Mouse (Mus musculus): Measurements from ENCODE around the gene Prrt1. TPM values are rescaled to one million over a fixed set of nuclear protein-coding genes. Genes with fewer than 3 reads are reported as not detected.

Gene Prrt1
- total RNA-seq, 1 experiment from 2014 or later = not detected

- ATAC-seq (replicated peaks in 1 of 2; ENCODE audit: insufficient read depth in 1 of 2, low FRiP score in 2 of 2, low TSS enrichment in 1 of 2, low read depth in 1 of 2, poor library complexity in 2 of 2, severe bottlenecking in 2 of 2) = no peak
Measured at GRCm38 (mm10) chr17:34673139-34673538, 43.8 kb downstream of the Prrt1 start.

GRCm38 (mm10) chr17:34674524-34675204 is 45.3 kb downstream of the Prrt1 start:
- ATAC-seq (replicated peaks in 1 of 2; ENCODE audit: insufficient read depth in 1 of 2, low FRiP score in 2 of 2, low TSS enrichment in 1 of 2, low read depth in 1 of 2, poor library complexity in 2 of 2, severe bottlenecking in 2 of 2) = no peak

- ATAC-seq (replicated peaks in 1 of 2; ENCODE audit: insufficient read depth in 1 of 2, low FRiP score in 2 of 2, low TSS enrichment in 1 of 2, low read depth in 1 of 2, poor library complexity in 2 of 2, severe bottlenecking in 2 of 2) = no peak
Measured at GRCm38 (mm10) chr17:34675205-34676092, 46.1 kb downstream of the Prrt1 start.

- no peak for ATAC-seq (replicated peaks in 1 of 2; ENCODE audit: insufficient read depth in 1 of 2, low FRiP score in 2 of 2, low TSS enrichment in 1 of 2, low read depth in 1 of 2, poor library complexity in 2 of 2, severe bottlenecking in 2 of 2)
Measured at GRCm38 (mm10) chr17:34676093-34676460, 46.7 kb downstream of the Prrt1 start.

GRCm38 (mm10) chr17:34676671-34677070 is 47.3 kb downstream of the Prrt1 start:
- ATAC-seq (replicated peaks in 1 of 2; ENCODE audit: insufficient read depth in 1 of 2, low FRiP score in 2 of 2, low TSS enrichment in 1 of 2, low read depth in 1 of 2, poor library complexity in 2 of 2, severe bottlenecking in 2 of 2) = no peak

GRCm38 (mm10) chr17:34680191-34680590 is 50.9 kb downstream of the Prrt1 start:
- ATAC-seq (replicated peaks in 1 of 2; ENCODE audit: insufficient read depth in 1 of 2, low FRiP score in 2 of 2, low TSS enrichment in 1 of 2, low read depth in 1 of 2, poor library complexity in 2 of 2, severe bottlenecking in 2 of 2) = no peak

- no peak for ATAC-seq (replicated peaks in 1 of 2; ENCODE audit: insufficient read depth in 1 of 2, low FRiP score in 2 of 2, low TSS enrichment in 1 of 2, low read depth in 1 of 2, poor library complexity in 2 of 2, severe bottlenecking in 2 of 2)
Measured at GRCm38 (mm10) chr17:34680621-34681020, 51.3 kb downstream of the Prrt1 start.

- ATAC-seq (replicated peaks in 1 of 2; ENCODE audit: insufficient read depth in 1 of 2, low FRiP score in 2 of 2, low TSS enrichment in 1 of 2, low read depth in 1 of 2, poor library complexity in 2 of 2, severe bottlenecking in 2 of 2) = peak; percentile 64 to 82
Measured at GRCm38 (mm10) chr17:34681132-34681571, 51.8 kb downstream of the Prrt1 start.

GRCm38 (mm10) chr17:34681881-34682536 is 52.7 kb downstream of the Prrt1 start:
- ATAC-seq (replicated peaks in 1 of 2; ENCODE audit: insufficient read depth in 1 of 2, low FRiP score in 2 of 2, low TSS enrichment in 1 of 2, low read depth in 1 of 2, poor library complexity in 2 of 2, severe bottlenecking in 2 of 2) = no peak

Other genes starting within 250 kb of the Prrt1 start
- 1.2 and 8.6 TPM in 2 replicates for gene BC051142, start 230.7 kb upstream of the Prrt1 start, total RNA-seq (2017)
- not detected in 2 replicates for gene Btnl4, start 152.2 kb upstream of the Prrt1 start, total RNA-seq (2017)
- not detected in 2 replicates for gene Btnl6, start 112.2 kb upstream of the Prrt1 start, total RNA-seq (2017)
- gene Notch4, start 65.3 kb upstream of the Prrt1 start, total RNA-seq (2017) = 0.35 and 0.56 TPM in 2 replicates
- 27.3 and 31.2 TPM in 2 replicates for gene Gpsm3, start 39.7 kb upstream of the Prrt1 start, total RNA-seq (2017)
- gene Pbx2, start 38.3 kb upstream of the Prrt1 start, total RNA-seq (2017) = 33.1 and 51.5 TPM in 2 replicates
- 1.5 and 2.4 TPM in 2 replicates for gene Ager, start 31.7 kb upstream of the Prrt1 start, total RNA-seq (2017)
- 6.6 and 18.0 TPM in 2 replicates for gene Rnf5, start 25.8 kb upstream of the Prrt1 start, total RNA-seq (2017)
- gene Agpat1, start 25.3 kb upstream of the Prrt1 start, total RNA-seq (2017) = 21.9 and 22.8 TPM in 2 replicates
- gene Egfl8, start 13.6 kb upstream of the Prrt1 start, total RNA-seq (2017) = 1.3 and 4.5 TPM in 2 replicates
- 23.2 and 27.6 TPM in 2 replicates for gene Ppt2, start 1.0 kb upstream of the Prrt1 start, total RNA-seq (2017)
- gene Fkbpl, start 15.2 kb downstream of the Prrt1 start, total RNA-seq (2017) = 24.1 and 35.8 TPM in 2 replicates
- gene Atf6b, start 17.6 kb downstream of the Prrt1 start, total RNA-seq (2017) = 12.3 and 19.9 TPM in 2 replicates
- 0.05 TPM in 1 of 2 replicates, not detected in the other for gene Tnxb, start 41.0 kb downstream of the Prrt1 start, total RNA-seq (2017)
- 1.0 and 1.4 TPM in 2 replicates for gene C4b, start 114.3 kb downstream of the Prrt1 start, total RNA-seq (2017)
- gene Cyp21a1, start 175.0 kb downstream of the Prrt1 start, total RNA-seq (2017) = not detected in 2 replicates
- gene Stk19, start 207.4 kb downstream of the Prrt1 start, total RNA-seq (2017) = 26.7 and 35.4 TPM in 2 replicates
- 16.4 and 18.6 TPM in 2 replicates for gene Dxo, start 207.5 kb downstream of the Prrt1 start, total RNA-seq (2017)
- 44.0 and 55.5 TPM in 2 replicates for gene Skiv2l, start 220.7 kb downstream of the Prrt1 start, total RNA-seq (2017)
- 40.6 and 41.3 TPM in 2 replicates for gene Nelfe, start 220.9 kb downstream of the Prrt1 start, total RNA-seq (2017)
- gene Cfb, start 233.0 kb downstream of the Prrt1 start, total RNA-seq (2017) = not detected in 2 replicates
- gene Zbtb12, start 249.9 kb downstream of the Prrt1 start, total RNA-seq (2017) = 11.3 and 15.1 TPM in 2 replicates